Mouse (Mus musculus): ENCODE measurements around the gene Spag16. TPM values are rescaled to one million over a fixed set of nuclear protein-coding genes. Genes with fewer than 3 reads are reported as not detected.
"Not testable (repeated sequence)": the region's sequence is repeated elsewhere in the genome, so short reads cannot be mapped to it uniquely, and the experiment has no call there.

The Spag16 gene
- polyA plus RNA-seq (2014; fragmentation: Nextera tagmentation; extraction: Ambion mirVana): 1.7 and 1.8 TPM in 2 replicates

- Histone ChIP-seq H3K4me3 (ENCODE audit: low read depth, low read length) (peak within 1 kb of the TSS; percentile 48), H3K4me1 (ENCODE audit: control insufficient read depth, insufficient read depth, low read length) (no peaks in the 10 kb centered on the region), H3K9ac (ENCODE audit: low read length) (peak within 1 kb of the TSS; percentile 30; the same call in 1 of the 2 replicates), H3K4me2 (ENCODE audit: low read depth, severe bottlenecking) (peak within 1 kb of the TSS; percentile 83), H3K36me3 (ENCODE audit: control insufficient read depth, insufficient read depth, low read length) (no peaks in the 10 kb centered on the region), H3K27ac (replicated peaks; ENCODE audit: low read depth, low read length) (no peak within 1 kb of the TSS), H3K9me3 (ENCODE audit: control insufficient read depth, low read length) (no peaks in the 10 kb centered on the region), H3K27me3 (ENCODE audit: control insufficient read depth, insufficient read depth, low read length) (no peaks in the 10 kb centered on the region)
- ATAC-seq (ENCODE audit: insufficient number of reproducible peaks, low FRiP score, low TSS enrichment, low read depth) (peak; percentile 99), DNase-seq (ENCODE audit: low spot score) (peak; percentile 87)
- 8% methylated on average over 38 of the region's 38 CpGs for WGBS
These were observed at the start of gene Spag16 for GRCm38 (mm10) chr1:69826806-69827703. Spag16 (plus strand) TSS chr1:69826970.

GRCm38 (mm10) chr1:69785129-69785528, 41.6 kb upstream of the Spag16 start:
- Histone ChIP-seq H3K4me1 (ENCODE audit: control insufficient read depth, insufficient read depth, low read length) (no peaks in the 10 kb centered on the region), H3K27ac (replicated peaks; ENCODE audit: low read depth, low read length) (no peak overlapping the region), H3K27me3 (ENCODE audit: control insufficient read depth, insufficient read depth, low read length) (no peaks in the 10 kb centered on the region), H3K9me3 (ENCODE audit: control insufficient read depth, low read length) (no peaks in the 10 kb centered on the region), H3K4me3 (ENCODE audit: low read depth, low read length) (no peak overlapping the region), H3K36me3 (ENCODE audit: control insufficient read depth, insufficient read depth, low read length) (no peaks in the 10 kb centered on the region), H3K9ac (ENCODE audit: low read length) (no peak overlapping the region), H3K4me2 (ENCODE audit: low read depth, severe bottlenecking) (no peak overlapping the region)
- DNase-seq (ENCODE audit: low spot score) (peak; percentile 49), ATAC-seq (ENCODE audit: insufficient number of reproducible peaks, low FRiP score, low TSS enrichment, low read depth) (no peak)
- WGBS: 12% methylated on average over 6 of the region's 6 CpGs

GRCm38 (mm10) chr1:69786716-69787115, 40.1 kb upstream of the Spag16 start:
- ATAC-seq (ENCODE audit: insufficient number of reproducible peaks, low FRiP score, low TSS enrichment, low read depth) (no peak), DNase-seq (ENCODE audit: low spot score) (no peak)
- Histone ChIP-seq H3K27ac (replicated peaks; ENCODE audit: low read depth, low read length) (no peak overlapping the region), H3K4me1 (ENCODE audit: control insufficient read depth, insufficient read depth, low read length) (no peaks in the 10 kb centered on the region), H3K4me3 (ENCODE audit: low read depth, low read length) (no peak overlapping the region), H3K36me3 (ENCODE audit: control insufficient read depth, insufficient read depth, low read length) (no peaks in the 10 kb centered on the region), H3K9ac (ENCODE audit: low read length) (no peak overlapping the region), H3K27me3 (ENCODE audit: control insufficient read depth, insufficient read depth, low read length) (no peaks in the 10 kb centered on the region), H3K4me2 (ENCODE audit: low read depth, severe bottlenecking) (no peak overlapping the region), H3K9me3 (ENCODE audit: control insufficient read depth, low read length) (no peaks in the 10 kb centered on the region)
- WGBS: 52% methylated on average over 6 of the region's 6 CpGs

- Histone ChIP-seq H3K36me3 (ENCODE audit: control insufficient read depth, insufficient read depth, low read length) (no peaks in the 10 kb centered on the region), H3K4me1 (ENCODE audit: control insufficient read depth, insufficient read depth, low read length) (no peaks in the 10 kb centered on the region), H3K4me2 (ENCODE audit: low read depth, severe bottlenecking) (no peak overlapping the region), H3K9ac (ENCODE audit: low read length) (no peak overlapping the region), H3K4me3 (ENCODE audit: low read depth, low read length) (no peak overlapping the region), H3K9me3 (ENCODE audit: control insufficient read depth, low read length) (no peaks in the 10 kb centered on the region), H3K27me3 (ENCODE audit: control insufficient read depth, insufficient read depth, low read length) (no peaks in the 10 kb centered on the region), H3K27ac (replicated peaks; ENCODE audit: low read depth, low read length) (no peak overlapping the region)
- DNase-seq (ENCODE audit: low spot score) (peak; percentile 22), ATAC-seq (ENCODE audit: insufficient number of reproducible peaks, low FRiP score, low TSS enrichment, low read depth) (no peak)
- 58% methylated on average over 12 of the region's 12 CpGs for WGBS
These were observed 39.4 kb upstream of the Spag16 start for GRCm38 (mm10) chr1:69787379-69787778.

- H3K4me1 ChIP-seq (ENCODE audit: control insufficient read depth, insufficient read depth, low read length): no peaks in the 10 kb centered on the region
- H3K4me2 ChIP-seq (ENCODE audit: low read depth, severe bottlenecking): peak overlapping the region; percentile 20; the same call in 1 of the 2 replicates
- H3K4me3 ChIP-seq (ENCODE audit: low read depth, low read length): no peak overlapping the region
- H3K27ac ChIP-seq (replicated peaks; ENCODE audit: low read depth, low read length): no peak overlapping the region
- ATAC-seq (ENCODE audit: insufficient number of reproducible peaks, low FRiP score, low TSS enrichment, low read depth) (no peak), DNase-seq (ENCODE audit: low spot score) (peak; percentile 68)
- no peaks in the 10 kb centered on the region for H3K27me3 ChIP-seq (ENCODE audit: control insufficient read depth, insufficient read depth, low read length)
- WGBS: 49% methylated on average over 28 of the region's 28 CpGs
- no peak overlapping the region for H3K9ac ChIP-seq (ENCODE audit: low read length)
- H3K36me3 ChIP-seq (ENCODE audit: control insufficient read depth, insufficient read depth, low read length): no peaks in the 10 kb centered on the region
- no peaks in the 10 kb centered on the region for H3K9me3 ChIP-seq (ENCODE audit: control insufficient read depth, low read length)
These were observed 36.2 kb upstream of the Spag16 start for GRCm38 (mm10) chr1:69790337-69791250.

GRCm38 (mm10) chr1:69798948-69799565, 27.7 kb upstream of the Spag16 start:
- no peaks in the 10 kb centered on the region for H3K36me3 ChIP-seq (ENCODE audit: control insufficient read depth, insufficient read depth, low read length)
- no peaks in the 10 kb centered on the region for H3K27me3 ChIP-seq (ENCODE audit: control insufficient read depth, insufficient read depth, low read length)
- no peak overlapping the region for H3K4me3 ChIP-seq (ENCODE audit: low read depth, low read length)
- H3K9me3 ChIP-seq (ENCODE audit: control insufficient read depth, low read length): no peaks in the 10 kb centered on the region
- WGBS: 74% methylated on average over 7 of the region's 7 CpGs
- no peak overlapping the region for H3K27ac ChIP-seq (replicated peaks; ENCODE audit: low read depth, low read length)
- no peak for DNase-seq (ENCODE audit: low spot score)
- no peak overlapping the region for H3K9ac ChIP-seq (ENCODE audit: low read length)
- no peak for ATAC-seq (ENCODE audit: insufficient number of reproducible peaks, low FRiP score, low TSS enrichment, low read depth)
- no peak overlapping the region for H3K4me2 ChIP-seq (ENCODE audit: low read depth, severe bottlenecking)
- no peaks in the 10 kb centered on the region for H3K4me1 ChIP-seq (ENCODE audit: control insufficient read depth, insufficient read depth, low read length)

- H3K4me2 ChIP-seq (ENCODE audit: low read depth, severe bottlenecking): no peak overlapping the region
- H3K36me3 ChIP-seq (ENCODE audit: control insufficient read depth, insufficient read depth, low read length): no peaks in the 10 kb centered on the region
- no peak overlapping the region for H3K4me3 ChIP-seq (ENCODE audit: low read depth, low read length)
- H3K9me3 ChIP-seq (ENCODE audit: control insufficient read depth, low read length): no peaks in the 10 kb centered on the region
- no peaks in the 10 kb centered on the region for H3K27me3 ChIP-seq (ENCODE audit: control insufficient read depth, insufficient read depth, low read length)
- DNase-seq (ENCODE audit: low spot score) (no peak), ATAC-seq (ENCODE audit: insufficient number of reproducible peaks, low FRiP score, low TSS enrichment, low read depth) (no peak)
- no peak overlapping the region for H3K27ac ChIP-seq (replicated peaks; ENCODE audit: low read depth, low read length)
- no peak overlapping the region for H3K9ac ChIP-seq (ENCODE audit: low read length)
- no peaks in the 10 kb centered on the region for H3K4me1 ChIP-seq (ENCODE audit: control insufficient read depth, insufficient read depth, low read length)
- WGBS: 88% methylated on average over 2 of the region's 2 CpGs
These were observed 16.6 kb upstream of the Spag16 start for GRCm38 (mm10) chr1:69810161-69810560.

GRCm38 (mm10) chr1:69825635-69826034, 1.1 kb upstream of the Spag16 start:
- not testable (repeated sequence) for H3K4me1 ChIP-seq (ENCODE audit: control insufficient read depth, insufficient read depth, low read length); H3K9me3 ChIP-seq (ENCODE audit: control insufficient read depth, low read length); H3K4me3 ChIP-seq (ENCODE audit: low read depth, low read length); DNase-seq (ENCODE audit: low spot score); H3K27ac ChIP-seq (replicated peaks; ENCODE audit: low read depth, low read length); H3K4me2 ChIP-seq (ENCODE audit: low read depth, severe bottlenecking); H3K27me3 ChIP-seq (ENCODE audit: control insufficient read depth, insufficient read depth, low read length); ATAC-seq (ENCODE audit: insufficient number of reproducible peaks, low FRiP score, low TSS enrichment, low read depth); H3K36me3 ChIP-seq (ENCODE audit: control insufficient read depth, insufficient read depth, low read length); H3K9ac ChIP-seq (ENCODE audit: low read length)
- 78% methylated on average over 5 of the region's 5 CpGs for WGBS

Data from limb, embryonic 11.5 days (tissue).